Mouse (Mus musculus): Measurements from ENCODE around the gene Tspyl3. TPM values are rescaled to one million over a fixed set of nuclear protein-coding genes. Genes with fewer than 3 reads are reported as not detected.
A peak's percentile ranks its signal among the peaks of the same experiment; 100 is the strongest.
"Not testable (repeated sequence)": the region's sequence is repeated elsewhere in the genome, so short reads cannot be mapped to it uniquely, and the experiment has no call there.

The Tspyl3 gene
- polyA plus RNA-seq (2015; fragmentation: Nextera tagmentation; extraction: Ambion mirVana), result 19.2 and 19.4 TPM in 2 replicates

GRCm38 (mm10) chr2:153224946-153225594 is at the start of gene Tspyl3:
TSS of gene Tspyl3 (minus strand) at chr2:153225441.
- WGBS, result 2% methylated on average over 31 of the region's 31 CpGs
- H3K27me3 ChIP-seq, result no peaks in the 10 kb centered on the region

GRCm38 (mm10) chr2:153274919-153275247 is 49.6 kb upstream of the Tspyl3 start:
- Histone ChIP-seq H3K36me3 (no peaks in the 10 kb centered on the region), H3K4me1 (peaks cover 7% of the 10 kb centered on the region; the same call in 1 of the 2 replicates), H3K4me2 (no peak overlapping the region), H3K9ac (no peak overlapping the region), H3K9me3 (no peaks in the 10 kb centered on the region; the same call in 1 of the 2 replicates), H3K27ac (no peak overlapping the region), H3K27me3 (no peaks in the 10 kb centered on the region), H3K4me3 (no peak overlapping the region)
- WGBS, result 73% methylated on average over 6 of the region's 6 CpGs
- ATAC-seq (ENCODE audit: insufficient number of reproducible peaks, insufficient read depth, low FRiP score, low TSS enrichment, low read depth), result no peak

More at GRCm38 (mm10) chr2:153224946-153225594, at the start of gene Tspyl3:
- H3K36me3 ChIP-seq, result peaks cover 39% of the 10 kb centered on the region
- H3K4me3 ChIP-seq, result peak within 1 kb of the TSS; percentile 71
- peak within 1 kb of the TSS; percentile 88 for H3K9ac ChIP-seq
- H3K4me1 ChIP-seq, result peaks cover 11% of the 10 kb centered on the region
- H3K9me3 ChIP-seq, result no peaks in the 10 kb centered on the region
- peak; percentile 69 for ATAC-seq (ENCODE audit: insufficient number of reproducible peaks, insufficient read depth, low FRiP score, low TSS enrichment, low read depth)
- peak within 1 kb of the TSS; percentile 87 for H3K27ac ChIP-seq
- peak within 1 kb of the TSS; percentile 78 for H3K4me2 ChIP-seq

DNA sequence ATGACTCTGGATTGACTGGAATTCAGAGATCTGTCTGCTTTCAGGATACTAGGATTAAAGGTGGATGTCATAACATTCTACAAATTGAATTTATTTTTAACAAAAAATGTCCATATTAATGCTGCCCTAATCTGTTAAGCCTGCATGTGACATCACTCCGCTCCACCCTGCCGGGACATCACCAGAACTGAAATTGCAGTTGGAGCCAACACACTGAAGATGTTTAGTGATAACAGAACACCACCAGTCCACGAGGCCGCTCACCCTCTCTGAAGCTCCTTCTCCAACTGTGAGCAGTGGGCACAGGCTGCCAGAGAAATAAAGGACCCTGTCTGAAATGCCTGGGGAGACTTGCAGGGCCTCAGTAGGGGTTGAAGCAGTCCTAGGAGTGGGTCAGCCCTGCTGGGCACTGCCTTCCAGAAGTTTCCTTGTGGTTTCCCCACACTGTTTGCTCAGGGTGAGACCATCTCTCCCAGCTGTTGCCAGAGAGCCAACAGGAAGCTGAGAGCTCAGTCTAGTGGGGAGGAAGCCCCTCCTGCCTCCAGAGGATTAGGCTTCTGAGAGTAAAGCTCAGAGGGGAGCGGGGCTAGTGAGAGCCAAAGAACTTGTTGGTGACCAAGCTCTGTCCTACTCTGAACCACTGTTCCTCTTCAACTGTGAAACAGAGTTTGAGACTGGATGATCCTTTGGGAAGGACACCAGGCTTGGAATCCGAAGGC is 49.1 kb upstream of the Tspyl3 start:
- ATAC-seq (ENCODE audit: insufficient number of reproducible peaks, insufficient read depth, low FRiP score, low TSS enrichment, low read depth); H3K9ac ChIP-seq; H3K36me3 ChIP-seq; H3K4me1 ChIP-seq; H3K4me3 ChIP-seq; H3K27me3 ChIP-seq; H3K27ac ChIP-seq; H3K9me3 ChIP-seq; H3K4me2 ChIP-seq: not testable (repeated sequence)
- 73% methylated on average over 6 of the region's 6 CpGs for WGBS

- H3K4me1 ChIP-seq; H3K27me3 ChIP-seq; H3K4me2 ChIP-seq; H3K9me3 ChIP-seq; H3K4me3 ChIP-seq; H3K27ac ChIP-seq; ATAC-seq (ENCODE audit: insufficient number of reproducible peaks, insufficient read depth, low FRiP score, low TSS enrichment, low read depth); H3K9ac ChIP-seq: not testable (repeated sequence)
- peaks cover 28% of the 10 kb centered on the region for H3K36me3 ChIP-seq
- 69% methylated on average over 8 of the region's 8 CpGs for WGBS
Measured at GRCm38 (mm10) chr2:153270231-153270915, 45.1 kb upstream of the Tspyl3 start.

DNA sequence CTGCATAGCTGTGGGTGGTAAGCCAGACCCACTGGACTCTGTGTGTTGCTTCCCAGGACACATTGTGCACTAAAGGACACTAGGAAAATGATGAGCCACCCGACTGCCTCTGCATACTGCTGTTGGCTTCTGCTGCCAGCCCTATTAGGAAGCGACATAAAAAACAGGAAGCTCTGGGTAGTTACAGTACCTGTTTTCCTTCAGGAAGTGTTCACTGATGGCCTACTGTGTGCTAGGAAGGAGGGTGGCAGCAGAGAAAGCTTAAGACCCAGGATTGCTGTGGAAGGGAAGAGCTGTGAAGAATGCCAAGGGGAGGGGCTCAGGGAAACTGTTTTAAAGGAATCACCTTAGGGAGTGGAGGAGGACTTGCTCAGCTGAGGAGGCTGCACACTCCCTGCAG is 42.1 kb upstream of the Tspyl3 start:
- Histone ChIP-seq H3K4me2 (no peak overlapping the region), H3K9me3 (no peaks in the 10 kb centered on the region), H3K9ac (no peak overlapping the region), H3K4me3 (no peak overlapping the region), H3K27me3 (no peaks in the 10 kb centered on the region), H3K4me1 (0 out of 2 replicates have a peak, but pooled peaks cover 5% of the 10 kb centered on the region), H3K27ac (no peak overlapping the region), H3K36me3 (peaks cover 57% of the 10 kb centered on the region)
- no peak for ATAC-seq (ENCODE audit: insufficient number of reproducible peaks, insufficient read depth, low FRiP score, low TSS enrichment, low read depth)
- WGBS, result 89% methylated on average over 2 of the region's 2 CpGs

- H3K9me3 ChIP-seq, result no peaks in the 10 kb centered on the region
- H3K27me3 ChIP-seq, result no peaks in the 10 kb centered on the region
- no peak overlapping the region for H3K4me2 ChIP-seq
- H3K9ac ChIP-seq, result no peak overlapping the region
- no peak for ATAC-seq (ENCODE audit: insufficient number of reproducible peaks, insufficient read depth, low FRiP score, low TSS enrichment, low read depth)
- WGBS, result 87% methylated on average over 7 of the region's 7 CpGs
- no peak overlapping the region for H3K4me3 ChIP-seq
- H3K4me1 ChIP-seq, result no peaks in the 10 kb centered on the region
- H3K36me3 ChIP-seq, result peaks cover 82% of the 10 kb centered on the region
- H3K27ac ChIP-seq, result no peak overlapping the region
Measured at GRCm38 (mm10) chr2:153263053-153263452, 37.8 kb upstream of the Tspyl3 start.

DNA sequence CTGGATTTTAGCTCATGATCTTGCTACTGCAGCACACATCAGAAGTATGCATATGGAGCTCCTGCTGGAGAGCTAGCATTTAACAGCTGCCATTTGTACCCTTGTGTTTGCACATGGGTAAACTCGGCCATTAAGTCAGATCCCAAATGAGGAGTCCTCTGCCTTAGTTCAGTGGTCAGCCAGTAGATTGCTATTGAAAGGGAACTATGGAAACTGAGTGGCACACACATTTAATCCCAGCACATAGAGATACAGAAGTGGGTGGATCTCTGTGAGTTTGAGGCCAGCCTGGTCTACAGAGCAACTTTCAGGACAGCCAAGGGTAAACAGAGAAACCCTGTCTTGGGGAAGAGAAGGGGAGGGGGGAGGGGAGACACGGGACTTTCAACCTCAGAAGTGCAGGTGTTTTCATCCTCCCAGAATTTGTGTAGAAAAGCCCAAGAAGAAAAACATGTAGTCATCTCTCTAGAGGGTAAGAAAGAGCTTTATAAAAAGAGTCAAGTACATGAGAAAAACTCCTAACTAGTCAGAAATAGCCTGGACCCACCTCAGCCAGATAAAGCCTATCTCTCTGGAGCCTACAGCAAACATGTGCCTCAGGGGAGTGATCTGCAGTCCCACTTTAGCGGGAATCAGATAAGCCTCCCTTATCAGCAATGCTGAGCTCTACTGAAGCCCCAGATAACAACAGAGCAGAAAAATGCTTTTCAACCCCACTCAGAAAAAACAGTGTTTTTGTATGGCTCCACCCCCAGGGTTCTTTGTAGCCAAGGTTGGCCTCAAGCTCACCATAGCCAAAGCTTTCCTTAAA is 34.8 kb upstream of the Tspyl3 start:
- WGBS, result 65% methylated on average over 3 of the region's 3 CpGs
- no peak overlapping the region for H3K9ac ChIP-seq
- H3K4me2 ChIP-seq, result no peak overlapping the region
- no peak overlapping the region for H3K27ac ChIP-seq
- peaks cover 57% of the 10 kb centered on the region for H3K36me3 ChIP-seq
- H3K9me3 ChIP-seq, result no peaks in the 10 kb centered on the region
- no peaks in the 10 kb centered on the region for H3K4me1 ChIP-seq
- no peak for ATAC-seq (ENCODE audit: insufficient number of reproducible peaks, insufficient read depth, low FRiP score, low TSS enrichment, low read depth)
- H3K4me3 ChIP-seq, result no peak overlapping the region
- no peaks in the 10 kb centered on the region for H3K27me3 ChIP-seq

DNA sequence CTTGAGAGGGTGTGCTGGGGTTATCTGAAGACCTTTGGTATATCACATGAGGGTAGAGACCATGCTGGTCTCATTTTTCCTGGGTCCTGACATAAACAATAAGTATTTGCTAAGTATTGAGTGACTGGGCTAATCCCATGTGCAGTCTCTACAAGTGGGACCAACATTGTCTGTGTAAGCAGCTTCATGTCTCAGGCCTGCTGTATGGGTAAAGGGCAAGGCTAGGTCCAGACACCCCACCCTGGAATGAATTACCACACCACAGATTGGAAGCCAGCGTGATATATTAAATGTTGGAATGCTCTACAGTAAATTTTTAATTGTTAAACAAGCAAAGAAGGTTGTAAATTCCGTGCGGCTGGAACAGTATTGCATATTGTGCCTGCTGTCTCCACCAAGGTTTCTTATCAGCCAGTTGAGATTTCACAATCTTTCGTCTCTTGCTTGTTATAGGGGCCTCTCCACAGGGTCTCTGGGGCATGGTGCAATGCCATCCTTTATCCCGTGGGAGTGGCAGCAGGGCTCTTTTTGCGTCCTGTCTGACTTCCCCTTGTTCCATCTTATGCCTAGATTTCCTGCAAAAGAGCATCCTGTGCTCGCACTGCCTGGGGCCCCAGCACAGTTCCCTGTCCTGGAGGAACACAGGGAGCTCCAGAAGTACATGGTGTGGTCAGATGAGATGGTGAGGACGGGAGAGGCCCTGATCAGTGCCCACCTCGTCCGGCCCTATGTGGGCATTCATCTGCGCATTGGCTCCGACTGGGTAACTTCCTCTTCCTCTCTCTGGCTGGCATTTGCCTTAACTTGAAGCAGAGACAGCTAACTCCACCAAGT is 34.0 kb upstream of the Tspyl3 start:
- no peak overlapping the region for H3K9ac ChIP-seq
- no peak for ATAC-seq (ENCODE audit: insufficient number of reproducible peaks, insufficient read depth, low FRiP score, low TSS enrichment, low read depth)
- no peaks in the 10 kb centered on the region for H3K9me3 ChIP-seq
- no peaks in the 10 kb centered on the region for H3K27me3 ChIP-seq
- WGBS, result 83% methylated on average over 12 of the region's 12 CpGs
- H3K4me3 ChIP-seq, result no peak overlapping the region
- H3K27ac ChIP-seq, result no peak overlapping the region
- H3K36me3 ChIP-seq, result peaks cover 51% of the 10 kb centered on the region
- H3K4me2 ChIP-seq, result no peak overlapping the region
- no peaks in the 10 kb centered on the region for H3K4me1 ChIP-seq

DNA sequence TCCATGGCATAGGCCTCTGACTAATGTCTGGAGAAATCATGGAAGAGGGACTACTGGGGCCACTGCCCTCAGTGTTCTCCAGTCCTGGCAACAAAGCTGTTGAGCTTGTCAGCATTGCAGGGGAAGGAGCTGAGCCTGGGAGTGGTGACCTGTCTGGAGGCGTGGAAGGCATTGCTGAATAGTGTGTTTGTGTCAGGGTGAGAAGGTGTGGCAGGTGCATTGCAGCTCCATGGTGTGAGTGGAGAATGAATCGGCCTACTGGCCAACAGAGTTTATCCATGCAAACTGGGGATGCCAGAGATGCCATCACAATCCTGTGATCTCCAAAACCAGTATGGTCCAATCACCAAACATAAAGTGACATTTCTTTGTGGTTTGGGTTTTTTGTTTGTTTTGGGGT is 31.4 kb upstream of the Tspyl3 start:
- Histone ChIP-seq H3K27ac (no peak overlapping the region), H3K36me3 (peaks cover 48% of the 10 kb centered on the region), H3K27me3 (no peaks in the 10 kb centered on the region), H3K4me3 (no peak overlapping the region), H3K4me1 (no peaks in the 10 kb centered on the region), H3K9ac (no peak overlapping the region), H3K9me3 (no peaks in the 10 kb centered on the region), H3K4me2 (no peak overlapping the region)
- 83% methylated on average over 2 of the region's 2 CpGs for WGBS
- ATAC-seq (ENCODE audit: insufficient number of reproducible peaks, insufficient read depth, low FRiP score, low TSS enrichment, low read depth), result no peak

GRCm38 (mm10) chr2:153249751-153250150 is 24.5 kb upstream of the Tspyl3 start:
- Histone ChIP-seq H3K4me3 (no peak overlapping the region), H3K4me1 (no peaks in the 10 kb centered on the region), H3K9me3 (no peaks in the 10 kb centered on the region), H3K27me3 (no peaks in the 10 kb centered on the region), H3K4me2 (no peak overlapping the region), H3K36me3 (peaks cover 68% of the 10 kb centered on the region), H3K27ac (no peak overlapping the region), H3K9ac (no peak overlapping the region)
- ATAC-seq (ENCODE audit: insufficient number of reproducible peaks, insufficient read depth, low FRiP score, low TSS enrichment, low read depth), result no peak
- 92% methylated on average over 5 of the region's 5 CpGs for WGBS
